Mouse (Mus musculus) heart, postnatal 4 days (tissue): ENCODE results near the gene Il9. TPM values are rescaled to one million over a fixed set of nuclear protein-coding genes. Genes with fewer than 3 reads are reported as not detected.

Source experiments
- DNase-seq: peaks from one replicate; pipeline ENCODE4 v3.0.0; 2021
- total RNA-seq, 2 experiments: library from RNA; stranded (reverse); gene quantifications; 2 replicates each; pipeline ENCODE4 v1.2.3; 2021

Il9 gene
- not detected for total RNA-seq

DNA sequence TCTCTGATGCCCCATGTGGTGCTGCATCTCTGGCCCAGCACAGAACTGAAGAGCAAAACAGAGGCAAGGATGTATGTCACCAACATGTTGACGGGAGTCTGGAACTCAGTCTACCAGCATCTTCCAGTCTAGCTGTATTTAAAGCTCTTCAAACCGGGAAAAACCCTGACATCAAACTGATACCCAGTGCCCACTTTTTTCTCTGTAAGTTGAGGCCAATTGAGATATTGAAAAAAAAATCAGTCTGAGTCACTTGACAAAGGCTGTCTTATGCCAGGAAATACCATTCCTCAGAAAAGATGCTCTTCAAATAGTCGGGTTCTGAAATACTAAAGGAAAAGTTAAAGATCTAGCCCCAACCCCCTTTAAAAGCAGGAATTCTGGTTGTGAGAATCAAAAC is at the start of gene Il9:
Gene Il9 (minus strand): TSS at position 101 of the 400 bp plus-strand sequence.
- no peak for DNase-seq

- DNase-seq: no peak
These were observed 47.6 kb upstream of the Il9 start for GRCm38 (mm10) chr13:56529685-56530084.

DNA sequence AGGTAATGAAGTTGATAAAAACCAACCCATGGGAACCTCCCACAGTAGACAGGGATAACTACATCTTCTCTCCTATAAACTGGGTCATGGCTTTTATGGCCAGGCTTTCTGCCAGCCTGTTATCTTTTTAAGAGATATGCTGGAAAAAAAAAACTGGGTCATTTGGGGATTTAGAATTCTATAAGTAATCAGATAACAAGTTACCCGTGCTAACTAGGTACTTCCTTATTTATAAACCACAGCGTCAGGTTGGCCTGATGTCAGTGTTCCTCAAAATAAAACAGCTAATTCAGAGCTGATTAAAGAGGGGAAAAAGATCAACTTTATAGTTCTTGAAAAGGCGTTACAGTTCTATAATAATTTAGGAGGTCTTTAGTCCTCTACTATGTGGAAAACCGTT is 47.0 kb upstream of the Il9 start:
- DNase-seq: no peak

GRCm38 (mm10) chr13:56528281-56528680 is 46.2 kb upstream of the Il9 start:
- DNase-seq: no peak

DNA sequence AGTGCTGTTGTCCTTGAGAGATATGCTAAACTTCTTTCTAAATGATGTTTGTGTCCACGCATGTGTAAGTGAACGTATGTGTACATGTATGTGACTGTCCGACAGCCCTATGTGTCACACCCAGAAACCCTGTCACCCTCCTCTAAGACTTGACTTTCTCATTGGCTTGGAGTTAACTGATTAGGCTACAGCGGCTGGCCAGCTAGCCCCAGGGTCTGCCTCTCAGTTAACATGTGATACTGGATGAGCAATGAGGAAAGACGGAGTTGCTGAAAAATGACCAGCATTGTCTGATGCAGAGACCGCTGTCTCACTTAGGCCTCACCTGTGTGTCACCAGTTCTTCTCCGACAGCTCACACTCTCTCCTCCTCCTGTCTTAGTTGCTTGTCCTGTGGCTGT is 45.8 kb upstream of the Il9 start:
- no peak for DNase-seq

DNA sequence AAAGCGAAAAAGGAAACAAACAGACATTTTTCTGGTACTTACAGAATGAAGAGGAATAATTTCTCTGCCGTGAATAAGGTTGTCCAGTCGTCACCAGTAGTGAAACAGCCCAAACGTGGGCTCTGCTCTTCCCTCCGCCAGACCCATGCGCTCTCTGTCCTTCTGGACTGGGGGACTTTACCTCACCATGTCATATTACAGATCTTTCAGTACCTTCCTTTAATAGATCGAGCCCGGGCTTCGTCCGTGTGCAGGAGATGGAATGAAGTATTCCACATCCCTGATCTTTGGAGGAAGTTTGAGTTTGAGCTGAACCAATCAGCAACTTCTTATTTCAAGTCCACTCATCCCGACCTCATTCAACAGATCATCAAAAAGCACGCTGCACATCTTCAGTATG is 44.8 kb upstream of the Il9 start:
- no peak for DNase-seq

GRCm38 (mm10) chr13:56522821-56523167 is 40.7 kb upstream of the Il9 start:
- no peak for DNase-seq

GRCm38 (mm10) chr13:56522081-56522820 is 40.2 kb upstream of the Il9 start, which contains the start of gene Fbxl21:
TSS of gene Fbxl21 (plus strand) at chr13:56522472.
- peak; percentile 93 for DNase-seq

- no peak for DNase-seq
These were observed 34.8 kb upstream of the Il9 start for GRCm38 (mm10) chr13:56516816-56517215.

GRCm38 (mm10) chr13:56516311-56516710 is 34.3 kb upstream of the Il9 start:
- no peak for DNase-seq

GRCm38 (mm10) chr13:56513595-56513994 is 31.5 kb upstream of the Il9 start:
- no peak for DNase-seq

DNA sequence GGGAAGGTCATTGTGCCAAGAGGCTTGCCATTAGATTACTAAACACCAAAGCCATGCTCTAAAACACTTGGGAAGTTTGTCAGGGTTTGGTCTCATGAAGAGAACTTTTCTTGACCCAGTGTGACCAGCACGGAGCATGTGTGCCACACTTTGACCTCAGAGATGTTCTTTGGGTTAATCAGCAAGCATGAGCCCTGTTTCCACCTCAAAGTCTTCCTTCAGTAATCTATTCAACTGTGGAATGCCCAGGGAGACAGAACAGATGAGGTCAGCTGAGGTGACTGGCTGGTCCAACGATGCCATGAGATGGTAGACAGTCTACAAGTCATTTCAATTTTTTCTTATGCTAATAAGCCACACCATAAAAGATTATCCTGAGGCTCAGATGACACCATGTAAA is 27.8 kb upstream of the Il9 start:
- DNase-seq: no peak

GRCm38 (mm10) chr13:56506871-56507496 is 24.9 kb upstream of the Il9 start:
- DNase-seq: no peak

- no peak for DNase-seq
These were observed 19.9 kb upstream of the Il9 start for GRCm38 (mm10) chr13:56501866-56502420.

DNA sequence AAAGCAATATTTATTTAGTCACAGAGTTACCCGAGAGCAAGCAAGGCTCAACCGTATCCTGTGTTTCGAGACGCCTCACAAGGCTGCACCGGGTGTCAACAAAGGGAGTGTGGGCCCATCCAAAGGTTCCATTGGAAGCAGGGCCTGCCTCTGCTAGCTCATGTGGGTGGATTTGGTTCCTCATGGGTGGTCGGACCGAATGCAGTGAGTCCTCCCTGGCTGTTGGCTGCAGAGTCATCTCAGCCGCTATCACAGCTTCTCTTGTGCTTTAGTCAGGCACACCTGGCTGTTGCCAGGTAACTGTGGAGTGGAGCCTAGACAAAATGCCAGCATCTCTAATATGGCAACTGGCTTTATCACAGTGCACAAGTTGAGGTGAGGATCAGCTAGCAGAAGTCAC is 18.6 kb upstream of the Il9 start:
- DNase-seq: no peak

GRCm38 (mm10) chr13:56500132-56500531 is 18.1 kb upstream of the Il9 start:
- peak; percentile 17 for DNase-seq

DNA sequence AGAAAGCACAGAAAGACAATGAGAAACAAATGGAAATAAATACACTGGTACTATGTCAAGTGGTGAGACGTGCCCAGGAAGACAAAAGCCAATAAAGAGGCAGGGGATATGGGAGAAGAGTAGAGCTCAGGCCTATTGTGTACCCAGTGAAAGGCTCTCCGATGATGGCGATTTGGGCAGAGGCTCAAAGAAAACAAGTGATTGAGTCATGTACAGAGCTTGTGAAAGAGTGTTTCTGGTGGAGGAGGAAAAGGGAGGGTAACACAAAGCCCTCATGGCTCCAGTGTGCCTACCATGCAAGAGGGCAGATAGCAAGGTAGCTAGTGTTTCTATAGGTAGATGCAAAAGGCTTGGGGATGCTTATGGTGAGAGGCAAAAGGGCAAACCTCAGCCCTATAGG is 12.4 kb upstream of the Il9 start:
- no peak for DNase-seq

DNA sequence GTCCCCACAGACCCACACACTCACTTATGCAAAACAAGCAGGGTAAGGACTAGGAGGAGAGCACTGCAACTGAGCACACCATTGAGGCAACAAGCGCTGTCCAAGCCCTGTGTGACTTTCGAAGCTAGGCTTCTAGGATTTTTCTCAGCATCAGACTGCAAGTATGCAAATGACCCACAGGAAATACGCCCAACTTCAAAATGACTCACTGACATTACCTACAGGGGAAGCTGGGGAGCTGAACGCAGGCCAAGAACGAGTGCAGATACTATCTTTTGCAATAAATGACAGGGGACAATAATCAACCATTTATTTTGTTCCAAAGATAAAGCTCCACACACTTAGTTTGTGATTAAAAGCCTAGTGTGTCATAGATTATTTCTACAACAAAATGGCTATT is 6.0 kb upstream of the Il9 start:
- DNase-seq: no peak

GRCm38 (mm10) chr13:56478027-56478426 is 4.0 kb downstream of the Il9 start:
- DNase-seq: no peak

GRCm38 (mm10) chr13:56477271-56477670 is 4.8 kb downstream of the Il9 start:
- no peak for DNase-seq

DNA sequence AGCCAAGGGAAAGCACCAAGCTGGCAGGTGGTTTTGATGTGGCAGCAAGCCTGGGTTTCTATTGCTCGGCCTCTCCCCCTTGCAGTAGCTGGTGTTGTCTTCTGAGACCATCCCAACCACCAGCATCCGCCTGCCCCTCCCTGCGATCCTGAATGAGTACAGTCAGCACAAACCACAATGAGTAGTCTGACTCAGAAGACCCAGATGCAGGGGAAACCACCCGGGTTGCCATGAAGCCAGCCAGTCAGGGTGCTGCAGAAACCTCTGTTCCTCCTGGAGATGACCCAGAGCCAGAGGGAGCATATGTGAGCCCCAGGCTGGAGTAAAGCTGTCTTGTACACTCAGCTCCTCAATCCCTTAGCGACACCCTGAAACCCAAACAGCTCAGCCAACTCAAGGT is 5.3 kb downstream of the Il9 start:
- DNase-seq: no peak

- peak; percentile 59 for DNase-seq
These were observed 6.7 kb downstream of the Il9 start for GRCm38 (mm10) chr13:56475363-56475762.

DNA sequence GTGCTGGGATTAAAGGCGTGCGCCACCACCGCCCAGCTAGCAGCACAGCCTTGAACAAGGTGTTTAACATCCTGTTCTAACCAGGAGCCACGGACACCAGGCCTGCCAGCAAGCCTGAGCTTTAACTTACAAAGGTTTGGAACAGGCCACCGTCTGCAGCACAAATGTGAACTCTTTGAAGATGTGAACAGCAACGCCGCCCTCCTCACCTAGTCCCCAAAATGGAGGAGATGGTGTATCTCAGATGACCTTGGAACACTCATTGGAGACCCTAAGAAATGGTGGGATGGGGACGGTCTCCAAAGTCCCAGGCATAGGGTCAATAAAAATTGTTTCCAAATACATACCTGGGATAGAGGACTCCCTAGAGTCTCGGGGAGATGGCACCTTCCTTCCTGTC is 9.4 kb downstream of the Il9 start:
- no peak for DNase-seq

DNA sequence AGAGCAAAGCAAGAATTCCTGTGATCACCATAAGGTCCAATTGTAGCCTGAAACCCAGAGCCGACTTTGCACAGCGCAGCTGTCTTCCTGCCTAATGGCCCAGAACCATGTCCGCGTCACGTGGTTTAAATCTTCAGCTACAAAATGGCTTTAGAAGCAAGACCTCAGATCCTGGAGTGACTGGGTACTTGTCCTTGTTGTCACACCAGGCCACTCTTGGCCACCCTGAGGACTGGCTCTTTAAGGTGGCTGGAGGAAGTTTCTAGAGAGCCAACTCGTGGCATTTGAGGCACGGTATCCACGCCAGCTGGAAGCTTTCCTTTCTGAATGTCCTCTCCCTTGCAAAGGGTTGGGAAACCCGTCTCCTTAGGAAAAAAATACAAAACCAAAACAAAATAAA is 10.1 kb downstream of the Il9 start:
- DNase-seq: no peak
